Mouse (Mus musculus) thymus, adult 2 months (tissue): ENCODE results near the gene Fanca.

ENCODE experiments used
- CTCF ChIP-seq: fragments of 200-500 bp; IDR thresholded peaks from 2 replicates; pipeline ENCODE4 v1.5.1; 2012; ENCODE audit warnings: mild to moderate bottlenecking, control low read depth, low read length, moderate library complexity, borderline replicate concordance; ENCODE audit not compliant: control insufficient read depth, poor library complexity, insufficient read depth; ENCODE audit errors: extremely low read depth
- POLR2A ChIP-seq: fragments of 200-500 bp; IDR thresholded peaks from 2 replicates; pipeline ENCODE4 v1.6.1; 2012; ENCODE audit warnings: mild to moderate bottlenecking, low read length, control low read depth, moderate library complexity; ENCODE audit not compliant: control insufficient read depth, poor library complexity, insufficient read depth; ENCODE audit errors: extremely low read depth

GRCm38 (mm10) chr8:123254099-123254885 is 64.1 kb downstream of the Fanca start, which contains the start of the genes Zfp276 and Vps9d1:
- no peak for TF ChIP-seq CTCF
- TF ChIP-seq POLR2A: peak; percentile 37; the same call in 1 of the 2 replicates
